Mouse (Mus musculus) right cerebral cortex, postnatal 36 days (tissue): Measurements from ENCODE around the gene Exph5.

Source experiments
- DNase-seq, 2 experiments: peaks; one replicate each; pipeline ENCODE4 v3.0.0; 2022; ENCODE audit warnings: low spot score in 2 of 2, mixed read lengths in 1 of 2

The Exph5 gene

GRCm38 (mm10) chr9:53356219-53357155 lies 55.0 kb downstream of the Exph5 start:
- no peak for DNase-seq

GRCm38 (mm10) chr9:53371339-53371738 lies 69.9 kb downstream of the Exph5 start:
- DNase-seq, result no peak

GRCm38 (mm10) chr9:53375907-53376306 lies 74.4 kb downstream of the Exph5 start:
- no peak for DNase-seq

GRCm38 (mm10) chr9:53376820-53377219 lies 75.3 kb downstream of the Exph5 start:
- DNase-seq, result no peak

GRCm38 (mm10) chr9:53377597-53377996 lies 76.1 kb downstream of the Exph5 start:
- no peak for DNase-seq

- no peak for DNase-seq
Measured at GRCm38 (mm10) chr9:53378171-53378570, 76.7 kb downstream of the Exph5 start.

- no peak for DNase-seq
Measured at GRCm38 (mm10) chr9:53380595-53380994, 79.1 kb downstream of the Exph5 start.

GRCm38 (mm10) chr9:53381113-53381615 lies 79.7 kb downstream of the Exph5 start:
- DNase-seq, result no peak

- peak; percentile 72 to 88 for DNase-seq
Measured at GRCm38 (mm10) chr9:53383951-53384866, 82.7 kb downstream of the Exph5 start, which contains the start of gene Kdelc2. Kdelc2 (plus strand) TSS chr9:53384025.

- no peak for DNase-seq
Measured at GRCm38 (mm10) chr9:53384873-53385272, 83.4 kb downstream of the Exph5 start.

GRCm38 (mm10) chr9:53387431-53387830 lies 86.0 kb downstream of the Exph5 start:
- no peak for DNase-seq

GRCm38 (mm10) chr9:53389109-53389508 lies 87.6 kb downstream of the Exph5 start:
- no peak for DNase-seq

GRCm38 (mm10) chr9:53390136-53390535 lies 88.7 kb downstream of the Exph5 start:
- DNase-seq, result no peak

GRCm38 (mm10) chr9:53397685-53398387 lies 96.4 kb downstream of the Exph5 start:
- DNase-seq, result no peak

GRCm38 (mm10) chr9:53398388-53398700 lies 96.9 kb downstream of the Exph5 start:
- DNase-seq, result no peak

GRCm38 (mm10) chr9:53399537-53399936 lies 98.1 kb downstream of the Exph5 start:
- no peak for DNase-seq

GRCm38 (mm10) chr9:53400696-53401095 lies 99.2 kb downstream of the Exph5 start:
- DNase-seq, result no peak

GRCm38 (mm10) chr9:53401146-53401545 lies 99.7 kb downstream of the Exph5 start:
- DNase-seq, result no peak

- no peak for DNase-seq
Measured at GRCm38 (mm10) chr9:53402291-53402711, 100.8 kb downstream of the Exph5 start, which contains the start of gene 4930550C14Rik. 4930550C14Rik (plus strand) TSS chr9:53402325.

GRCm38 (mm10) chr9:53402991-53403390 lies 101.5 kb downstream of the Exph5 start:
- DNase-seq, result no peak

- no peak for DNase-seq
Measured at GRCm38 (mm10) chr9:53404050-53404752, 102.7 kb downstream of the Exph5 start.
